ENCODE assay signal across 28 mouse cellular contexts in genomic region chr10:119852582-119853135, GRCm38 (mm10).
A peak's percentile ranks its signal among the peaks of the same experiment; 100 is the strongest.
DNase-seq lines count a peak whose midpoint lies in the region; ATAC-seq and TF ChIP-seq lines count a peak whose summit lies in the region.
"Had no signal": no experiment of that assay in that cellular context is flagged by ENCODE, and none has a peak within 500 bp of the region (broad histone marks: within the 10 kb centered on the region; RNA-seq: fewer than 3 reads in every experiment).

No protein-coding gene starts in this region.

- no peak for DNase-seq in kidney, postnatal 25 days
- DNase-seq in CH12.LX (ENCODE audit: extremely low read depth) (no peak), NIH3T3 (ENCODE audit: low read depth) (peak; percentile 13)
- no peak for DNase-seq in frontal cortex, postnatal 14 days (ENCODE audit: low spot score in 2 of 2)
- DNase-seq in hindbrain, embryonic 14.5 days (ENCODE audit: low spot score): no peak
- DNase-seq: adrenal gland, adult 8-10 months; B cell, adult 2 months; cerebellum, adult 2 months; cerebellum, postnatal 36 days; gastrocnemius, postnatal 10 days; kidney, postnatal 10 days; layer of hippocampus, adult 9-11 months; liver, postnatal 0 days; lung, postnatal 10 days; midbrain, embryonic 14.5 days; retina, postnatal 1 day; right cerebral cortex, postnatal 25 days; thymus, postnatal 4 days had no signal

- no peaks in the 10 kb centered on the region for H3K27me3 ChIP-seq in kidney, embryonic 16.5 days (ENCODE audit: insufficient read depth, low read length)
- no peaks in the 10 kb centered on the region for H3K27me3 ChIP-seq in CH12.LX (replicated peaks)
- no peaks in the 10 kb centered on the region for H3K27me3 ChIP-seq in limb, embryonic 13.5 days
- H3K27me3 ChIP-seq in hindbrain, embryonic 14.5 days (ENCODE audit: control insufficient read depth, insufficient read depth, low read length): no peaks in the 10 kb centered on the region
- H3K27me3 ChIP-seq: embryonic facial prominence, embryonic 12.5 days; heart, embryonic 15.5 days; limb, embryonic 12.5 days; liver, embryonic 12.5 days; neural tube, embryonic 15.5 days had no signal

- H3K36me3 ChIP-seq in kidney, embryonic 16.5 days (ENCODE audit: insufficient read depth, low read length): no peaks in the 10 kb centered on the region
- no peaks in the 10 kb centered on the region for H3K36me3 ChIP-seq in CH12.LX (replicated peaks in 1 of 2; ENCODE audit: control insufficient read depth in 1 of 2, insufficient read depth in 1 of 2, low read length in 1 of 2)
- no peaks in the 10 kb centered on the region for H3K36me3 ChIP-seq in limb, embryonic 13.5 days
- H3K36me3 ChIP-seq in hindbrain, embryonic 14.5 days (replicated peaks; ENCODE audit: control insufficient read depth, insufficient read depth): no peaks in the 10 kb centered on the region
- H3K36me3 ChIP-seq: embryonic facial prominence, embryonic 12.5 days; heart, embryonic 15.5 days; limb, embryonic 12.5 days; liver, embryonic 12.5 days; neural tube, embryonic 15.5 days had no signal

- H3K27ac ChIP-seq in kidney, embryonic 16.5 days (ENCODE audit: low read length): no peak overlapping the region
- H3K27ac ChIP-seq in CH12.LX (ENCODE audit: insufficient read depth, low read depth): no peak overlapping the region
- no peak overlapping the region for H3K27ac ChIP-seq in limb, embryonic 13.5 days
- H3K27ac ChIP-seq in hindbrain, embryonic 14.5 days: no peak overlapping the region
- H3K27ac ChIP-seq: embryonic facial prominence, embryonic 12.5 days; heart, embryonic 15.5 days; limb, embryonic 12.5 days; liver, embryonic 12.5 days; macrophage; neural tube, embryonic 15.5 days had no signal

- no peaks in the 10 kb centered on the region for H3K9me3 ChIP-seq in kidney, embryonic 16.5 days (ENCODE audit: low read length)
- no peaks in the 10 kb centered on the region for H3K9me3 ChIP-seq in CH12.LX (replicated peaks; ENCODE audit: low read length)
- no peaks in the 10 kb centered on the region for H3K9me3 ChIP-seq in limb, embryonic 13.5 days
- no peaks in the 10 kb centered on the region for H3K9me3 ChIP-seq in hindbrain, embryonic 14.5 days (ENCODE audit: control insufficient read depth, low read length)
- H3K9me3 ChIP-seq: embryonic facial prominence, embryonic 12.5 days; heart, embryonic 15.5 days; limb, embryonic 12.5 days; neural tube, embryonic 15.5 days had no signal

- WGBS in kidney, embryonic 16.5 days: 22% methylated on average over 7 of the region's 7 CpGs
- WGBS in limb, embryonic 13.5 days: 70% methylated on average over 7 of the region's 7 CpGs
- 87% methylated on average over 7 of the region's 7 CpGs for WGBS in hindbrain, embryonic 14.5 days

- no peak overlapping the region for H3K4me2 ChIP-seq in kidney, embryonic 16.5 days (replicated peaks; ENCODE audit: low read depth, low read length)
- H3K4me2 ChIP-seq in CH12.LX (ENCODE audit: insufficient read depth, low read depth, poor library complexity, severe bottlenecking): peak overlapping the region; percentile 53
- H3K4me2 ChIP-seq in limb, embryonic 13.5 days (replicated peaks): no peak overlapping the region
- no peak overlapping the region for H3K4me2 ChIP-seq in hindbrain, embryonic 14.5 days (replicated peaks)
- H3K4me2 ChIP-seq: embryonic facial prominence, embryonic 12.5 days; heart, embryonic 15.5 days; limb, embryonic 12.5 days; liver, embryonic 12.5 days; neural tube, embryonic 15.5 days had no signal

- in situ Hi-C loops in CH12.LX (cut with MboI; ENCODE audit: low pct_ligation_motif_present, low pct_unique_long_range_greater_than_20kb, low sequenced_read_pairs): loop anchor here (10.0 kb wide), 1 partner anchor 48 kb away; no protein-coding TSS in a partner anchor

- TF ChIP-seq POLR2A in CH12.LX (IDR thresholded peaks at IDR 0.05; ENCODE audit: low read depth, low read length): no peak

- TF ChIP-seq CTCF in CH12.LX (conservative IDR thresholded peaks at IDR 0.05 in 1 of 2, IDR thresholded peaks at IDR 0.05 in 1 of 2; ENCODE audit: low read depth in 2 of 2, low read length in 2 of 2): no peak

- H3K4me3 ChIP-seq in kidney, embryonic 16.5 days (ENCODE audit: low read length): no peak overlapping the region
- H3K4me3 ChIP-seq in CH12.LX (replicated peaks in 1 of 3; ENCODE audit: low read depth in 2 of 3, low read length in 2 of 3, poor library complexity in 1 of 3): peak overlapping the region in 2 of 3 experiments; percentile 23 to 51
- no peak overlapping the region for H3K4me3 ChIP-seq in limb, embryonic 13.5 days
- no peak overlapping the region for H3K4me3 ChIP-seq in hindbrain, embryonic 14.5 days (replicated peaks; ENCODE audit: low read length)
- H3K4me3 ChIP-seq: embryonic facial prominence, embryonic 12.5 days; heart, embryonic 15.5 days; limb, embryonic 12.5 days; liver, embryonic 12.5 days; neural tube, embryonic 15.5 days had no signal

- H3K4me1 ChIP-seq in kidney, embryonic 16.5 days (ENCODE audit: insufficient read depth, low read length): no peaks in the 10 kb centered on the region
- H3K4me1 ChIP-seq in CH12.LX (ENCODE audit: control insufficient read depth in 1 of 2, insufficient read depth in 2 of 2): peaks cover 3 to 23% of the 10 kb centered on the region in 2 experiments; a peak in 3 of 4 replicates
- 0 out of 2 replicates have a peak, but pooled peaks cover 3% of the 10 kb centered on the region for H3K4me1 ChIP-seq in limb, embryonic 13.5 days
- H3K4me1 ChIP-seq in hindbrain, embryonic 14.5 days (replicated peaks; ENCODE audit: control insufficient read depth, insufficient read depth, low read length): no peaks in the 10 kb centered on the region
- H3K4me1 ChIP-seq: embryonic facial prominence, embryonic 12.5 days; heart, embryonic 15.5 days; liver, embryonic 12.5 days; neural tube, embryonic 15.5 days had no signal

- H3K79me2 ChIP-seq in CH12.LX (replicated peaks; ENCODE audit: control insufficient read depth, extremely low read depth, insufficient read depth, poor library complexity, severe bottlenecking): no peaks in the 10 kb centered on the region

- TF ChIP-seq EP300 in CH12.LX (IDR thresholded peaks at IDR 0.05; ENCODE audit: low read length): no peak

- peak; percentile 23; the same call in 1 of the 2 replicates for ATAC-seq in kidney, embryonic 16.5 days (ENCODE audit: low FRiP score, low TSS enrichment)
- ATAC-seq in limb, embryonic 13.5 days (ENCODE audit: low FRiP score, low read depth): 0 out of 2 replicates have a peak, but pooled peaks have one; percentile 24
- ATAC-seq in hindbrain, embryonic 14.5 days (ENCODE audit: low FRiP score): no peak
- ATAC-seq: forebrain, embryonic 16.5 days; intestine, embryonic 16.5 days; liver, embryonic 12.5 days; liver, postnatal 0 days had no signal

- no peak for TF ChIP-seq RAD21 in CH12.LX (IDR thresholded peaks at IDR 0.05; ENCODE audit: low read depth, low read length)

- no peak overlapping the region for H3K9ac ChIP-seq in kidney, embryonic 16.5 days (replicated peaks; ENCODE audit: low read length)
- no peak overlapping the region for H3K9ac ChIP-seq in CH12.LX (ENCODE audit: insufficient read depth, low read depth)
- H3K9ac ChIP-seq in limb, embryonic 13.5 days: no peak overlapping the region
- H3K9ac ChIP-seq in hindbrain, embryonic 14.5 days: no peak overlapping the region
- H3K9ac ChIP-seq: embryonic facial prominence, embryonic 12.5 days; heart, embryonic 15.5 days; limb, embryonic 12.5 days; liver, embryonic 12.5 days; liver, postnatal 0 days; neural tube, embryonic 15.5 days had no signal

- dilution Hi-C loops in CH12.LX (cut with MboI; ENCODE audit: extremely low pct_ligation_motif_present, extremely low pct_unique_long_range_greater_than_20kb, low sequenced_read_pairs): no loop called here

TF ChIP-seq in CH12.LX, 34 proteins besides CTCF, POLR2A, EP300 and RAD21:
- TF ChIP-seq RCOR1 (conservative IDR thresholded peaks at IDR 0.05; ENCODE audit: low read depth, low read length): no peak
- no peak for TF ChIP-seq MEF2A (IDR thresholded peaks at IDR 0.05; ENCODE audit: borderline replicate concordance, low read depth, low read length)
- TF ChIP-seq USF2 (conservative IDR thresholded peaks at IDR 0.05; ENCODE audit: low read depth, low read length): peak; percentile 88
- TF ChIP-seq ZNF384 (IDR thresholded peaks at IDR 0.05; ENCODE audit: low read depth, low read length): no peak
- peak; percentile 88 for TF ChIP-seq USF1 (IDR thresholded peaks at IDR 0.05; ENCODE audit: low read depth, low read length)
- TF ChIP-seq HCFC1 (IDR thresholded peaks at IDR 0.05; ENCODE audit: low read depth, low read length): no peak
- no peak for TF ChIP-seq MXI1 (IDR thresholded peaks at IDR 0.05; ENCODE audit: low read depth, low read length)
- TF ChIP-seq MAZ (IDR thresholded peaks at IDR 0.05; ENCODE audit: low read depth, low read length): 0 out of 2 replicates have a peak, but pooled peaks have one; percentile 52
- no peak for TF ChIP-seq JUND (conservative IDR thresholded peaks at IDR 0.05; ENCODE audit: low read depth, low read length)
- TF ChIP-seq MAX (IDR thresholded peaks at IDR 0.05; ENCODE audit: low read length): peak; percentile 43; the same call in 1 of the 2 replicates
- peak; percentile 61 for TF ChIP-seq BHLHE40 (IDR thresholded peaks at IDR 0.05; ENCODE audit: low read depth, low read length)
- no peak for TF ChIP-seq TBP (conservative IDR thresholded peaks at IDR 0.05; ENCODE audit: low read depth, low read length)
- no peak for TF ChIP-seq NELFE (IDR thresholded peaks at IDR 0.05; ENCODE audit: low read depth, low read length)

Comparison
In these comparisons a context has a peak if more than half of its experiments do, and no peak if none do; other contexts are left out.
1. H3K4me3 ChIP-seq: peak in CH12.LX (2 of 3); none in kidney, embryonic 16.5 days (single experiment), limb, embryonic 13.5 days (single experiment) and hindbrain, embryonic 14.5 days (single experiment).